Mouse (Mus musculus) heart, embryonic 11.5 days (tissue): ENCODE data around the gene Clec2d. TPM values are rescaled to one million over a fixed set of nuclear protein-coding genes. Genes with fewer than 3 reads are reported as not detected.

Experiments
- ATAC-seq: fragments of 200-750 bp; cut with Nextera tagmentation; replicated peaks from 2 replicates; pipeline ENCODE4 v1.8.0; 2017; ENCODE audit warnings: moderate library complexity; ENCODE audit not compliant: insufficient number of reproducible peaks, low FRiP score, low TSS enrichment
- H3K27ac ChIP-seq: fragments of 300-500 bp; sonication (generic); 2 replicates; pipeline ENCODE4 v1.5.1; 2014; ENCODE audit warnings: mild to moderate bottlenecking, low read depth, low read length
- H3K27me3 ChIP-seq: fragments of 300-500 bp; sonication (generic); 2 replicates; pipeline ENCODE4 v1.6.1; 2014; ENCODE audit warnings: mild to moderate bottlenecking, low read length, mixed read lengths; ENCODE audit not compliant: control insufficient read depth, insufficient read depth
- H3K36me3 ChIP-seq: fragments of 300-500 bp; sonication (generic); 2 replicates; pipeline ENCODE4 v1.6.1; 2014; ENCODE audit warnings: mild to moderate bottlenecking, low read length, moderate library complexity, mixed read lengths; ENCODE audit not compliant: control insufficient read depth, insufficient read depth
- H3K4me1 ChIP-seq: fragments of 300-500 bp; sonication (generic); 2 replicates; pipeline ENCODE4 v1.6.1; 2014; ENCODE audit warnings: low read length; ENCODE audit not compliant: control insufficient read depth, insufficient read depth
- H3K4me2 ChIP-seq: fragments of 300-500 bp; sonication (generic); 2 replicates; pipeline ENCODE4 v1.6.1; 2014; ENCODE audit warnings: mild to moderate bottlenecking, moderate library complexity
- H3K4me3 ChIP-seq: fragments of 300-500 bp; sonication (generic); 2 replicates; pipeline ENCODE4 v1.5.1; 2014; ENCODE audit warnings: low read depth, low read length
- H3K9ac ChIP-seq: fragments of 300-500 bp; sonication (generic); 2 replicates; pipeline ENCODE4 v1.6.1; 2014; ENCODE audit warnings: mild to moderate bottlenecking, low read depth, low read length, moderate library complexity
- H3K9me3 ChIP-seq: fragments of 300-500 bp; sonication (generic); replicated peaks from 2 replicates; pipeline ENCODE4 v1.6.1; 2016; ENCODE audit warnings: low read length; ENCODE audit not compliant: control insufficient read depth
- WGBS: fragments of 180-500 bp; shearing (Covaris S2); extraction: QIAGEN DNeasy Blood & Tissue Kit; methylation state at CpG from one replicate; pipeline ENCODE4 v1.1.7; 2014; ENCODE audit not compliant: insufficient replicate concordance; 5-methylcytosine and 5-hydroxymethylcytosine counted together
- polyA plus RNA-seq: library from polyadenylated mRNA; unstranded; fragments of >200 nt; fragmentation: Nextera tagmentation; extraction: Ambion mirVana; gene quantifications from 2 replicates; pipeline ENCODE4 v1.2.1, GENCODE M21; 2014

Clec2d gene
- polyA plus RNA-seq: 0.18 TPM in 1 of 2 replicates, not detected in the other

DNA sequence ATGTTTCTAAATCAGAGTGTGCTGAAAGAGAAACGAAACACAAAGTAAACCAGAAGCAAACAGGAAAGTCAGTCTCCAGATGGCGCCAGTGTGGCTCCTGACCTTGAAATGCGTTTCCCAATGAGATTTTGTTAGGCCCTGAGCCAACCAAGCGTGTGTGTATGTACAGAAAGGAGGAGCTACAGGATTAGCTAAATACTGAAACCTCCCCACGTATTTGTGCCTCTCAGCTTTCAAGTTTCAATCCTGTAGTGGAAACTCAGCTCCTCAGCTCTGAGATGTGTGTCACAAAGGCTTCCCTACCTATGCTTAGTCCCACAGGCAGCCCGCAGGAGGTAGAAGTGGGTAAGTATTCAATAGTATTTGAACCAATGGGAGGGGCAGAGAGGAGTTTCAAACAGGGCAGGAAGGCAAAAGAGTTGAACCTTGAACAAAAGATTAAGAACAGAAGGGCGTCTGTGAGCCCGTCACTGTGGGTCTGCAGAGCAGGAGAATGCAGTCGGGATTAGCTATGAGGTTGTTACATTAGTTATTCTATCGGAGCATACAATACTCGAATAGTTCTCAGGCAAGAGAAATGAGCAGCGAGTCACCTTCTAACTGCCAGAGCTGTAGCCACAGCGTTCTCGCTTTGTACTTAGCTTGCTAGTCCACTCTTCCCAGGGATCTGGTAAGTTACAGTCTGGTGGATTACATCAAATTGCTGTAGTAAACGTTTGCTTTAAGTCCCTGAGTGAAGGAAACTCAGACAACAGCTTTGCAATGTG is at the start of gene Clec2d:
TSS of gene Clec2d (plus strand) at position 213 of the 767 bp plus-strand sequence.
- Histone ChIP-seq H3K4me3 (peak within 1 kb of the TSS; percentile 44), H3K27ac (peak within 1 kb of the TSS; percentile 88), H3K36me3 (no peaks in the 10 kb centered on the region), H3K9ac (peak within 1 kb of the TSS; percentile 75), H3K4me1 (0 out of 2 replicates have a peak, but pooled peaks cover 2% of the 10 kb centered on the region), H3K9me3 (no peaks in the 10 kb centered on the region), H3K27me3 (no peaks in the 10 kb centered on the region), H3K4me2 (peak within 1 kb of the TSS; percentile 65)
- peak; percentile 81 for ATAC-seq
- 10% methylated on average over 15 of the region's 15 CpGs for WGBS

DNA sequence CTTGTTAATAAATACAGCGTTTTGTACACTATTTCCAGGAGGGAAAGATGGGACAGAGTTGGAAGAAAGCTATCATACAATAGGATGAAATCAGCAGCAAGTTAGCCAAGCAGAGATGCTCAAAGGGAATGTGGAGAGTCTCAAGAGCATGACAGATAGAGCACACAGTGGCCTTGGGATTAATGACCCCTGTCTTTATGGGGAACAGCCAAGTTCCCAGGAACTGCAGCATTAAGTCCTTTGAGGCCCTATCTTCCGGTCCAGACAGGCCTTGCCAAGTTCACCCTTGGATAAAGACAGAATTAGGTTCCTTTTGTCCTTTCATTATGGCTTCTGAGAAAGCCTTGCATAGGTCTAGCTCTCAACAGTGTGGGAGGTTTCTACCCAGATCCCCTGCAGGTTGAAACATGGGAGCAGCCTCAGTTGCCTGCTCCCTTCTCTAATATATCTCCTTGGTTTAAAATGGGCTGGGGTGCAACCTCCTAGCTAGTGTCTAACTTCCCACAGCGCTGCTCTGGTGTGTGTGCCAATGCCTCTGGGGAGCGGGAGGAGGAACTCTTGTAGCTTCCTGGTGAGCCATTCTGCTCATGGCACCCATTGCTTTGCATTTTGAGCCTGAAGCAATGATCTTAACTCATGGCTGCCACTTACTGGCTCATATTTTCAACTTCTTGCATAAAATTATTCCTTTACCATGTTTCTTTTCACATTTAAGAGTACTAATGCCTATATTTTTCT is 47.6 kb upstream of the Clec2d start:
- no peak overlapping the region for H3K27ac ChIP-seq
- H3K9me3 ChIP-seq: no peaks in the 10 kb centered on the region
- no peak for ATAC-seq
- H3K4me1 ChIP-seq: no peaks in the 10 kb centered on the region
- 70% methylated on average over 4 of the region's 4 CpGs for WGBS
- no peak overlapping the region for H3K4me3 ChIP-seq
- no peaks in the 10 kb centered on the region for H3K27me3 ChIP-seq
- H3K9ac ChIP-seq: no peak overlapping the region
- H3K36me3 ChIP-seq: no peaks in the 10 kb centered on the region
- H3K4me2 ChIP-seq: no peak overlapping the region

- no peak overlapping the region for H3K27ac ChIP-seq
- no peaks in the 10 kb centered on the region for H3K9me3 ChIP-seq
- H3K36me3 ChIP-seq: no peaks in the 10 kb centered on the region
- no peaks in the 10 kb centered on the region for H3K4me1 ChIP-seq
- WGBS: 91% methylated on average over 2 of the region's 2 CpGs
- no peak overlapping the region for H3K4me2 ChIP-seq
- no peak for ATAC-seq
- H3K27me3 ChIP-seq: no peaks in the 10 kb centered on the region
- H3K9ac ChIP-seq: no peak overlapping the region
- no peak overlapping the region for H3K4me3 ChIP-seq
Measured at GRCm38 (mm10) chr6:129146812-129147211, 33.6 kb upstream of the Clec2d start.

GRCm38 (mm10) chr6:129160103-129160502 is 20.3 kb upstream of the Clec2d start:
- Histone ChIP-seq H3K36me3 (no peaks in the 10 kb centered on the region), H3K9me3 (no peaks in the 10 kb centered on the region), H3K27me3 (no peaks in the 10 kb centered on the region), H3K27ac (no peak overlapping the region), H3K4me1 (no peaks in the 10 kb centered on the region), H3K4me2 (no peak overlapping the region), H3K4me3 (no peak overlapping the region), H3K9ac (no peak overlapping the region)
- 83% methylated on average over 3 of the region's 3 CpGs for WGBS
- ATAC-seq: no peak

GRCm38 (mm10) chr6:129161136-129161535 is 19.3 kb upstream of the Clec2d start:
- no peak for ATAC-seq
- no peaks in the 10 kb centered on the region for H3K4me1 ChIP-seq
- H3K9ac ChIP-seq: no peak overlapping the region
- no peak overlapping the region for H3K4me3 ChIP-seq
- WGBS: 80% methylated on average over 3 of the region's 3 CpGs
- H3K36me3 ChIP-seq: no peaks in the 10 kb centered on the region
- no peaks in the 10 kb centered on the region for H3K9me3 ChIP-seq
- no peaks in the 10 kb centered on the region for H3K27me3 ChIP-seq
- H3K27ac ChIP-seq: no peak overlapping the region
- H3K4me2 ChIP-seq: no peak overlapping the region

GRCm38 (mm10) chr6:129161951-129162350 is 18.5 kb upstream of the Clec2d start:
- Histone ChIP-seq H3K27me3 (no peaks in the 10 kb centered on the region), H3K27ac (no peak overlapping the region), H3K4me1 (no peaks in the 10 kb centered on the region), H3K4me3 (no peak overlapping the region), H3K36me3 (no peaks in the 10 kb centered on the region), H3K9me3 (no peaks in the 10 kb centered on the region), H3K9ac (no peak overlapping the region), H3K4me2 (no peak overlapping the region)
- no peak for ATAC-seq

DNA sequence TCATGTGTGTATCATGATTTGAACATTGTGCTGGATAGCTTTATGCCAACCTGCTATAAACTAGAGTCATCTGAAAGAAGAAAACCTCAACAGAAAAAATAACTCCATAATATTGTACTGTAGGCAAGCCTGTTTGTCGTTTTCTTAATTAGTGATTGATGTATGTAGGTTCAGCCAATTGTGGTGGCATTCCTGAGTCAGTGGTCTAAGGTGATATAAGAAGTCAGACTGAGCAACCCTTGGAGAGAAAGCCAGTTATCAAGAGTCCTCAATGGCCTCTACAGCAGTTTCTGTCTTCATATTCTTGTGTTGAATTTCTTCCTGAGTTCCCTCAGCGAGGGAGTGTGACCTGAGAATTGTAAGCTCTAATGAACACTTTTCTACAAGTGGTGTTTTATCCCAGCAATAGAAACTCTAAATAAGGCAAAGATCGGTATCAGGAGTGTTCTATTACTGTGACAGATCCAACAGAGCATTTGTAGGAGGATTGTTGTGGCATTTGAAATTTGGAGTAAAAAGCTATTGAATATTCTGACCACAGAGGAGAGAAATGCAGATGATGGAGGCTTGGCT is 17.7 kb upstream of the Clec2d start:
- Histone ChIP-seq H3K4me3 (no peak overlapping the region), H3K9ac (no peak overlapping the region), H3K4me2 (no peak overlapping the region), H3K27ac (no peak overlapping the region), H3K36me3 (no peaks in the 10 kb centered on the region), H3K4me1 (no peaks in the 10 kb centered on the region), H3K27me3 (no peaks in the 10 kb centered on the region), H3K9me3 (no peaks in the 10 kb centered on the region)
- ATAC-seq: no peak
- WGBS: 74% methylated on average over 3 of the region's 3 CpGs

GRCm38 (mm10) chr6:129163606-129164005 is 16.8 kb upstream of the Clec2d start:
- Histone ChIP-seq H3K27ac (no peak overlapping the region), H3K36me3 (no peaks in the 10 kb centered on the region), H3K4me2 (no peak overlapping the region), H3K4me1 (no peaks in the 10 kb centered on the region), H3K27me3 (no peaks in the 10 kb centered on the region), H3K9me3 (no peaks in the 10 kb centered on the region), H3K9ac (no peak overlapping the region), H3K4me3 (no peak overlapping the region)
- 76% methylated on average over 1 of the region's 1 CpGs for WGBS
- ATAC-seq: no peak
